Mouse (Mus musculus) midbrain, embryonic 15.5 days (tissue): ENCODE data around the gene 1700001P01Rik. TPM values are rescaled to one million over a fixed set of nuclear protein-coding genes. Genes with fewer than 3 reads are reported as not detected.

Experiments
- ATAC-seq: fragments of 200-750 bp; cut with Nextera tagmentation; replicated peaks from 2 replicates; pipeline ENCODE4 v1.8.0; 2017; ENCODE audit warnings: moderate TSS enrichment
- H3K27ac ChIP-seq: fragments of 300-500 bp; sonication (generic); 2 replicates; pipeline ENCODE4 v1.5.1; 2015; ENCODE audit warnings: mild to moderate bottlenecking, inconsistent platforms
- H3K27me3 ChIP-seq: fragments of 300-500 bp; sonication (generic); replicated peaks from 2 replicates; pipeline ENCODE4 v1.6.1; 2015; ENCODE audit warnings: inconsistent platforms
- H3K36me3 ChIP-seq: fragments of 300-500 bp; sonication (generic); replicated peaks from 2 replicates; pipeline ENCODE4 v1.6.1; 2015; ENCODE audit warnings: inconsistent platforms
- H3K4me1 ChIP-seq: fragments of 300-500 bp; sonication (generic); 2 replicates; pipeline ENCODE4 v1.6.1; 2015; ENCODE audit warnings: inconsistent platforms
- H3K4me2 ChIP-seq: fragments of 300-500 bp; sonication (generic); 2 replicates; pipeline ENCODE4 v1.6.1; 2015; ENCODE audit warnings: inconsistent platforms, mild to moderate bottlenecking, moderate library complexity
- H3K4me3 ChIP-seq: fragments of 300-500 bp; sonication (generic); 2 replicates; pipeline ENCODE4 v1.5.1; 2015; ENCODE audit warnings: mild to moderate bottlenecking, inconsistent platforms
- H3K9ac ChIP-seq: fragments of 300-500 bp; sonication (generic); 2 replicates; pipeline ENCODE4 v1.6.1; 2015; ENCODE audit warnings: mild to moderate bottlenecking, inconsistent platforms
- H3K9me3 ChIP-seq: fragments of 300-500 bp; sonication (generic); 2 replicates; pipeline ENCODE4 v1.6.1; 2016; ENCODE audit warnings: inconsistent platforms
- WGBS: fragments of 180-500 bp; shearing (Covaris S2); methylation state at CpG from one replicate; pipeline ENCODE4 v1.1.7; 2015; ENCODE audit warnings: mixed read lengths; 5-methylcytosine and 5-hydroxymethylcytosine counted together
- polyA plus RNA-seq: library from polyadenylated mRNA; unstranded; fragments of >200 nt; fragmentation: Nextera tagmentation; extraction: Ambion mirVana; gene quantifications from 2 replicates; pipeline ENCODE4 v1.2.1, GENCODE M21; 2015

Gene 1700001P01Rik
- polyA plus RNA-seq, 1 experiment from 2014 or later = 1.1 TPM

DNA sequence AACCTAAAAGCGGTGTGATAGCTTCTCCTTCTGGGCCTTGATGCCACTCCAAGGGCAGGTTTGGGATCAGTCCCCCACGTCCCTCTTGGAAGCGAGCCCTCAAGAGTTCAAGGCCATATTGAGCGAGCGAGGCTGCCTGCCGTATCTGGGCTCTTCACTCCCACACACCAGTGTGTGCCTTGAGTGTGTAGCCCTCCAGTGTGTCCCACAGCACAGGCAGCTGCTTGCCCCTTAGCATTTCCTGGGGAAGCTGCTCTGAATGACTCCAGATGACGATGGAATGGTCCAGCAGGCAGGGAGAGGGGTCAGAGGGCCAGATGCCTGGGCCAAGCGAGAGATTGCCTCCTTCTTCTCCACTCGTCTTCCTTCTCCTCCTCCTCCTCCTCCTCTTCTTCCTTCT is 41.2 kb upstream of the 1700001P01Rik start:
- H3K4me3 ChIP-seq = no peak overlapping the region
- H3K9me3 ChIP-seq = no peaks in the 10 kb centered on the region
- H3K27me3 ChIP-seq = no peaks in the 10 kb centered on the region
- peaks cover 55% of the 10 kb centered on the region for H3K4me1 ChIP-seq
- H3K4me2 ChIP-seq = no peak overlapping the region
- no peak overlapping the region for H3K9ac ChIP-seq
- H3K27ac ChIP-seq = no peak overlapping the region
- peaks cover 8% of the 10 kb centered on the region; the same call in 1 of the 2 replicates for H3K36me3 ChIP-seq
- no peak for ATAC-seq
- 58% methylated on average over 9 of the region's 9 CpGs for WGBS

DNA sequence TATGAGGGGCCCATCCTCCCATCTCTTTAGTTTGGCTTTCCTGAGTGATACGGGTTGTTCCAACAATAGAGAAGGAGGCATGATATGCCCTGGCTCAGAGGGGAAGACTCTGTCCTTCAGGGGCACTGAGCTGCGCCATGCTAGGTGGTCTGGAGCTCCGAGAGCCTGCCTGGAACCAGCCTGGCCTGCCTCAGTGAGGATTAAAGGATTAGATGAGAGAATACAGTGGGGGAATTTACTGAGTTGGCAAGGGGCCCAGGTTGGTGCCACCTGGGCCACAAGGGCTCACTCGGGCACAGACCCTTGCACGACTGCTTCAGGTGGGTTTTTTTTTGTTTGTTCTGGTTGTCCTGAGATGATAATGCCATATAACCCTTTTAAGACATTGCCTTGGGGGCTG is 40.5 kb upstream of the 1700001P01Rik start:
- no peak overlapping the region for H3K9ac ChIP-seq
- 31% methylated on average over 5 of the region's 5 CpGs for WGBS
- H3K4me3 ChIP-seq = no peak overlapping the region
- no peak overlapping the region for H3K4me2 ChIP-seq
- ATAC-seq = no peak
- no peaks in the 10 kb centered on the region for H3K9me3 ChIP-seq
- H3K27ac ChIP-seq = 0 out of 2 replicates have a peak overlapping the region, but pooled peaks have one; percentile 56
- H3K27me3 ChIP-seq = no peaks in the 10 kb centered on the region
- peaks cover 8% of the 10 kb centered on the region; the same call in 1 of the 2 replicates for H3K36me3 ChIP-seq
- peaks cover 63% of the 10 kb centered on the region for H3K4me1 ChIP-seq

DNA sequence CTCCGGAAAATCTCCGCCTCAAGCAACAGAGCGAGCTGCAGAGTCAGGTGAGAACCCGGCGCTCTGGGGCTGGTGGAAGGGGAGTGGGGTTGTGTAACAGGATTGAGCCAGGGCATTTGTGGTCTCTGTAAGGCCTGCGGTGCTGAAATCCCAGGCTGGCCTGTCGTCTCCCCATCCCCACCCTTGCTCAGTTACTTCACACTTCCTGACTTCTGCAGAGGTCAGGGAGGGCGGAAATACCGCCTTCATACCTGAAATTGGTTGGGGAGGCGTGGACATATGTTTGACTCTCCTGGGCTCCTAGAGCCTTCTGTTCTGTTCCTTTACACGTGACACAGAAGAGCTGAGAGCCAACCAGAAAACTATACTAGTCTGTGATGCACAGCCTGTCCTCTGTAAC is 40.0 kb upstream of the 1700001P01Rik start:
- no peak overlapping the region for H3K4me2 ChIP-seq
- no peaks in the 10 kb centered on the region for H3K9me3 ChIP-seq
- H3K9ac ChIP-seq = no peak overlapping the region
- WGBS = 67% methylated on average over 11 of the region's 11 CpGs
- 0 out of 2 replicates have a peak overlapping the region, but pooled peaks have one; percentile 56 for H3K27ac ChIP-seq
- H3K27me3 ChIP-seq = no peaks in the 10 kb centered on the region
- no peak for ATAC-seq
- no peak overlapping the region for H3K4me3 ChIP-seq
- H3K36me3 ChIP-seq = peaks cover 8% of the 10 kb centered on the region; the same call in 1 of the 2 replicates
- peaks cover 67% of the 10 kb centered on the region for H3K4me1 ChIP-seq

DNA sequence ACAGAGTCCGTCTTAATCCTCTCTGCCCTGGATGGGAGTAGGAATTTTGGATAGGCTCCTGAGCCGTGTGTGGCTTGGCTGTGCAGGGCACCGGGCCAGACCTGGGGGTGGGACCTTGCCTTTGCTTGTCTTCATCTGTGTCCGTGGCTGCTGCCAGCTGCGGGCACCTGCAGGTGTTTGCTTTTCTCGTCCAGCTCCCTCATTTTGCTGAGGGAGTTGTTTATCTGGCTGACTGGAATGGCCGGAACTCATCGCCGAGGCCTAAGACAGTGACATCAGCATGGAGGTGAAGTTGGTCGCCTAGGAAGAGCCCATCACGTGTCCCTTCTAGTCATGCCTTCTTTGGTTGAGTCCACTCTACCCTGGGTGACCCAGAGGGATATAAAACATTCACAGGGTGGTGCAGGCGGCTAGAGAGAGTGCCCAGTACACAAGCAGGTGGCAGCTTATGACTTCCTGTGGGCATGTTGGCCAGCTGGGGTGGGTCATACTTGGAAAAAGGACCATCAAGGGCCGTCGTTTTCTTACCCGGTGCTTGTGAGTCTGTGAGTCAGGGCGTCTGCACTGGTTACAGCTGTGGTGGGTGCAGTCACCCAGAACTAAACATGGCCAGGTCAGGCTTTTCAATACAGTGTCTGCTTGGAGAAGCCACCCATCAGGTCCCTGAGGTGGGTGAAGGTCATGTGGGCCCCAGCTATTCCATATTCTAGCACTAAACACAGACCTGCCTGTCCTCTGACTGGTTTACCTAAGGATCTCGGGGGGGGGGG is 38.2 kb upstream of the 1700001P01Rik start:
- Histone ChIP-seq H3K4me2 (no peak overlapping the region), H3K27ac (peak overlapping the region; percentile 94), H3K9ac (no peak overlapping the region), H3K4me1 (peaks cover 82% of the 10 kb centered on the region), H3K27me3 (no peaks in the 10 kb centered on the region), H3K9me3 (no peaks in the 10 kb centered on the region), H3K4me3 (no peak overlapping the region), H3K36me3 (peaks cover 15% of the 10 kb centered on the region)
- WGBS = 65% methylated on average over 17 of the region's 17 CpGs
- no peak for ATAC-seq

DNA sequence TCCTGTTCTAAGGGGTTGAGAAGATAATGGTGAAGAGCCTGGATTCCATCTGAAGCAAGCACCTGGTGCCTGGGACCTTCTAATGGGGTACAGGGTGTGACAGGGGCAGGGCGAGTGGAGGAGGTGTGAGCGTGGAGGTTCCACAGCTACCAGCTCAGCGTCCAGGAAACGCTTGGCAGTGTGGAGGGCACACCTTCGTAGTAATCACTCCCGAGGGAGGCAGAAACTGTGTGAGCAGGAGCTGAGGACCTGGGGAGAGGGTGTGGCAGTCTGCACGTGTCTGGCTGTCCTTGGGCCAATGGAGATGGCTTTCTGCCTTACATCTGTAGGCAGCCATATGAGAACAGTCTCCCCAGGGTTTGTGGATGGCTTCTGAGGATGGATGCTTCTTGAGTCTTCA is 37.4 kb upstream of the 1700001P01Rik start:
- Histone ChIP-seq H3K9ac (peak overlapping the region; percentile 15; the same call in 1 of the 2 replicates), H3K27me3 (no peaks in the 10 kb centered on the region), H3K4me2 (peak overlapping the region; percentile 43), H3K36me3 (peaks cover 20% of the 10 kb centered on the region), H3K4me1 (peaks cover 83% of the 10 kb centered on the region), H3K4me3 (peak overlapping the region; percentile 18; the same call in 1 of the 2 replicates), H3K27ac (peak overlapping the region; percentile 94), H3K9me3 (no peaks in the 10 kb centered on the region)
- ATAC-seq = peak; percentile 48
- 24% methylated on average over 7 of the region's 7 CpGs for WGBS

DNA sequence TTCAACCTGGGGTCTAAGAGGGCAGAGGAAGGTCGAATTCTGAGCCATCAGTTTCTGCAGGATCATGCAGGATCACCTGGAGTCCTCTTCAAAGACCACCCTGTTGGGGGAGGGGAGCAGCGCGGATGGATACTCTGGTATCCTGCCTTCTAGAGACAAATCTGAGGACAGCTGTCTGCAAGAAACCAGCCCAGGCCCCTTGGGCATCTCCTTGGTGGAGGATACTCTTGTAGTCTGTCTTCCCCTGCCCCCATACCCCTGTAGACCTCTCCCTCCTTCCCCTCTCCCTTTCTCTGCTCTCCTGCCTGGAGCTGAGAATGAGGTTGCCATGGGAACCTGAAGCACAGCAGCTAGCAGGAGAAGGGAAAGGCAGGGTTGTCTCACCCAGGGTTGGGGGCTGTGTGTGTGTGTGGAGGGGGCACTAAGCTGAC is 36.8 kb upstream of the 1700001P01Rik start:
- WGBS = 8% methylated on average over 3 of the region's 3 CpGs
- Histone ChIP-seq H3K4me2 (peak overlapping the region; percentile 43), H3K4me3 (peak overlapping the region; percentile 18), H3K27me3 (no peaks in the 10 kb centered on the region), H3K4me1 (peaks cover 85% of the 10 kb centered on the region), H3K27ac (peak overlapping the region; percentile 94), H3K9me3 (no peaks in the 10 kb centered on the region), H3K36me3 (peaks cover 20% of the 10 kb centered on the region), H3K9ac (peak overlapping the region; percentile 15)
- peak; percentile 92 for ATAC-seq

DNA sequence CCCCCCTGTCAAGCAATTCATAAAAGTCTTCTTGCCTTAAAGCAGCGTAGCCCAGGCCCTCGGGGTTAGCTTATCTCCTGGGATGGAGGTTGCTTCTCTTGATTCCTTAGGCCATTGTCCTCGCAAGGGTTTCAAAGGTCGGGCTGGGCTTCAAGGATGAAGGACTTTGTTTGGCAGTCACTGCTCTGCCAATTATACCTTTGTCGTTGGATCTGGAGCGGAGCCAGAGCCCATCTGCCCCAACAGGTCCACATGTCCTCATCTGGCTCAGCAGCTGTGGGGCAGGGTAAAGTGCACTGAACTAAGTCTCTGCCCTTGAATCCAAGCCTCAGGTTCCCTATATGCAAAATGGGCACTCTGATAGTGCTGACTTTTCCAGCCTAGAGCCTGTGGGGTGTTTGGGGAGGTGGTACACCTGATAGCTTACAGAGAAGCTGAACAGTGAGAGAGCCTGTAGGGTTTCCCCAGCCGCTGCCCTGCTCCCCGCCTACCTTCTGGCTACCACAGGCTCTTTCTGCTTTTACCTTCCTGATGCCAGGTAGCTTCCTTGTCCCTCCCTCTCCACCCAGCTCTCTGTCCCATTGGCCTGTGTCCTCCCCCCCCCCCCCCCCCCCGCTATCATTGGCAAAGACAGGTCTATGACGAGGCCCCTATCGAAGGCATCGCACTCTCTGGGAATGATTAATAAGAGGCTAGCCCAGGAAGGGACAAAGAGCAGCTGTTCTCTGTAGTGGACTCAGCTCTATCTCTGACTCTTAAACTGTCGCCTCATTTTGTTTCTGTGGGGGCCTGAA is 36.0 kb upstream of the 1700001P01Rik start:
- peak overlapping the region; percentile 18 for H3K4me3 ChIP-seq
- H3K4me1 ChIP-seq = peaks cover 87% of the 10 kb centered on the region
- peak overlapping the region; percentile 94 for H3K27ac ChIP-seq
- H3K27me3 ChIP-seq = no peaks in the 10 kb centered on the region
- 21% methylated on average over 12 of the region's 13 CpGs for WGBS
- H3K36me3 ChIP-seq = peaks cover 22% of the 10 kb centered on the region
- peak; percentile 35 for ATAC-seq
- no peaks in the 10 kb centered on the region for H3K9me3 ChIP-seq
- peak overlapping the region; percentile 15; the same call in 1 of the 2 replicates for H3K9ac ChIP-seq
- H3K4me2 ChIP-seq = peak overlapping the region; percentile 43

DNA sequence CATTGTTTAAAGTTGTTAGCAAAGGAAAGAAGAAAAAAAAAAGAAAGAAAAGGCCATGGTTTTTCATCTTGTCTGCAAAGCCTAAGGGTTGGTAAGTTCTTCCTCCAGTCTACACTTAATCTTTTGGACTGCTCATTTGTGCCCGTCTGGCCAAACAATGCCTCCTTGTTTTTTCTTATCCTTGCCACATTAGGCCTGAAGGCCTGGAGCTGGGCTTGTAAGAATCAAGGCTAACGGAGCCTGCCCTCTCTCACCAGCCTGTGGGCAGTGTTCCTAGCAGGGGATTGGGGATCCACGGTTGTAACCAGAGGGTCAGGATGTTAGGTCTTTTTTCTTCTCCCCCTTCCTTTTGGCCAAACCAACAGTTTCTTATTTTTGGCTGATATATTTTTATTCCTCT is 35.3 kb upstream of the 1700001P01Rik start:
- Histone ChIP-seq H3K9ac (no peak overlapping the region), H3K4me1 (peaks cover 88% of the 10 kb centered on the region), H3K4me3 (no peak overlapping the region), H3K27me3 (no peaks in the 10 kb centered on the region), H3K36me3 (peaks cover 19% of the 10 kb centered on the region), H3K9me3 (no peaks in the 10 kb centered on the region), H3K4me2 (no peak overlapping the region), H3K27ac (peak overlapping the region; percentile 94)
- ATAC-seq = no peak
- WGBS = 7% methylated on average over 3 of the region's 3 CpGs

DNA sequence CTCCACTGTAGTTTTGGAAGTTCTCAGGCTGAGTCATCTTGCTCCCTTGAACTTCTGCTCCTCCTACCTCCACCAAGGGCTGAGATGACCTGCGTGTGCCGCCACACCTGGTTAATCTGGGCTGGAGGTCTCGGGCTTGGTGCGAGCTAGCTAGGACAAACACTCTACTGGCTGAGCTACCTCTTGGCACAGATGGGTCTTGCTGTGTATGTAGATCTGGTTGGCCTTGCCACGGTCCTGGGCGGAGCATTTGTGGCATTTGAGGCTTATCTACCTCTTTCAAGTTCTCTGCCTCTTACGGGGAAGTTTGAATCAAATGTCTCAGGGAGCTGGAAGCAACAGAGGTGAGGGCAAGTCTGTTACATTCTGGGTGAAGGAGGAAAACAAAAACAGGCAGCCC is 34.6 kb upstream of the 1700001P01Rik start:
- H3K27ac ChIP-seq = peak overlapping the region; percentile 36; the same call in 1 of the 2 replicates
- H3K9me3 ChIP-seq = no peaks in the 10 kb centered on the region
- peaks cover 88% of the 10 kb centered on the region for H3K4me1 ChIP-seq
- no peak for ATAC-seq
- H3K36me3 ChIP-seq = peaks cover 19% of the 10 kb centered on the region
- H3K4me3 ChIP-seq = no peak overlapping the region
- no peak overlapping the region for H3K9ac ChIP-seq
- WGBS = 79% methylated on average over 7 of the region's 7 CpGs
- no peak overlapping the region for H3K4me2 ChIP-seq
- no peaks in the 10 kb centered on the region for H3K27me3 ChIP-seq

DNA sequence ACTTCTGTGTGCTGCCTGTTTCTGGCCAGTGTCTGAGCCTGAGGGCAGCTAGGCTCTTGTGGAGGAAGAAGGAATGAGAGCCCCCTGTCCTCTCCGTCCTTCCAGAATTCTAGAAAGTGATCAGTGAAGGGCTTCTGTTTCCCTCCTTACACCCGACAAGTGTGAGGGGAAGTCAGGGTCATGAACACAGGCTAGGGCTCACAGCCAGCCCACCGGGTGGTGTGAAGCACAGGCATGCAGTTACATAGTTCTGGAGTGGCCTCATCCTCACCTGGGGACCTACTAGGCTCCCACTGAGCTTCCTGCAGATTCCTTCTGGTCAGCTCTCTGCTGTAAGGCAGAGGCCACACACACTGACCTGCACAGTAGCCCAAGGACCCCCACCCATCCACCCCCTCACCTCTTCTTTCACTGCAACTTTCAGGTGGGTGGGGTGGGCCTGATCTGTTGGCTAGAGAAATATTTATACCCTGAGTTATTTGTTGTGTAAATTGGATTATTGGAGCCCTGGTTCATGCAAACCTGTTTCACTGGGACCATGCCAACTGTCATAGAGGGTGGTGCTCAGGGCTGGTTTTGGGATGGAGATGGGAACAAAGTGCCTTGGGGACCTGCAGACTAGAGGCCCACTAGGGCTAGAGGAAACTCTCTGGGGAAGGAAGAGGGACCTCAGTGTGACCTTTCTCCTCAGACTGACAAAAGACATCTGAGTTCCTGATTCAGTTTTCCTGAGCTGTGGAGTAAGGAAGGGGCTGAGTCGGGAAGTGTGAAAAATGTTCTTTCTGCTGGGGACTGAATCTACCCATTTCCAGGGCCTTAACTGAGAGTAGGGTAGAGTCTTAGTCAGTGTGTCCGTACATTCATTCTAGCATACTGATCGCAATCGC is 33.8 kb upstream of the 1700001P01Rik start:
- Histone ChIP-seq H3K9ac (no peak overlapping the region), H3K27me3 (no peaks in the 10 kb centered on the region), H3K4me1 (peaks cover 92% of the 10 kb centered on the region), H3K4me3 (no peak overlapping the region), H3K27ac (peak overlapping the region; percentile 20; the same call in 1 of the 2 replicates), H3K4me2 (no peak overlapping the region), H3K36me3 (peaks cover 16% of the 10 kb centered on the region), H3K9me3 (no peaks in the 10 kb centered on the region)
- ATAC-seq = no peak
- 75% methylated on average over 7 of the region's 7 CpGs for WGBS

DNA sequence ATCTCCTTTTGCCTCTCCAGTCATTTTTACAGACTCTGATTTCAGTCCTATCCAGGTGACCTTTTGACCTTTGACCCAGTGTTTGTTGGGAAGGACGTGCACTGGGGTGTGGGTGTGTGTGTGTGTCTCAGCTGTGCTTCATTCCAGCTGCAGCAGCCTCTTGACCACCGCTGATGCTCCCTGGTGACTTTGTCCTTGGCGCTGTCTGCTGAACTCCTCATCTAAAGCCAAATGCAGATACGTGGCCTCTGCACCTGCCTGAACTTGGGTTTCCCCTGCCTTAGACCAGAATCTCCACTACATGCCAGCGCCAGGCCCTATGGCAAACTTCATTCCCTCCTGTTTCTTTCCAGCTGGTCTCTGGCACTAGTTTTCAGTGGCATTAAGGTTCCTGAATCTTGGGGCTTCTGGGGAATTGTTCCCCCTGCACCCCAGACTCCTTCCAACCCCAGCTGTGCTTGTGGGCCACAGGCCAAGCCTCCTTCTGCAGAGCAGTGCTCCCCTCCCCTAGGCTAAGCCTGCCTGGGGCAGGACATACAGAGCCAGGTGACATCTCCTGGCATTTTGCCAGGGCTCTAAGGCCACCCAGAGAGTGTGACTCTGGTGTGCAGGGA is 33.0 kb upstream of the 1700001P01Rik start:
- peaks cover 94% of the 10 kb centered on the region for H3K4me1 ChIP-seq
- H3K27ac ChIP-seq = peak overlapping the region; percentile 20; the same call in 1 of the 2 replicates
- no peak overlapping the region for H3K9ac ChIP-seq
- H3K9me3 ChIP-seq = no peaks in the 10 kb centered on the region
- H3K4me2 ChIP-seq = no peak overlapping the region
- WGBS = 49% methylated on average over 5 of the region's 5 CpGs
- peaks cover 14% of the 10 kb centered on the region for H3K36me3 ChIP-seq
- ATAC-seq = no peak
- H3K4me3 ChIP-seq = no peak overlapping the region
- H3K27me3 ChIP-seq = no peaks in the 10 kb centered on the region
